24 mouse cellular contexts compared by ENCODE assay signal in the genomic region with DNA sequence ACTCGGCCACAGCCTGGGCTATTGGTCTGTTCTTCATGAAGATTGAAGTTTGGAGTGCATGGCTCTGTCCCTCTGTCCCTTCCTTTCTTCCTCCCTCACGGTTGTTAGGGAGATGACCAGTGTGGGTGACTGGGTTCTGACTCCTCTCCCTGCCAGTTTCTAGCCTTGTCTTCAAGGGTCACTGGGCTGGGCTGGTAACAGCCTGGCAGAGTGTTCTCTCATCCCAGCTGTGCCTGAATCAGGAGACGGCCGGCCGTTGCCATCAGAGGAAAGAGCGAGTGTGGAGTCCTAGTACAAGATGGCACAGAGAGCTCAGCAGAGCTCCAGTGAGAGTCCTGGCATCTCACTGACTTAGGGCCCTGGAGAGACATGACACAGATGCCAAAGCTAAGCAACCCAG. TPM values are rescaled to one million over a fixed set of nuclear protein-coding genes. Genes with fewer than 3 reads are reported as not detected.
A peak's percentile ranks its signal among the peaks of the same experiment; 100 is the strongest.
DNase-seq lines count a peak whose midpoint lies in the region; ATAC-seq and TF ChIP-seq lines count a peak whose summit lies in the region.
"Had no signal": no experiment of that assay in that cellular context is flagged by ENCODE, and none has a peak within 500 bp of the region (broad histone marks: within the 10 kb centered on the region; RNA-seq: fewer than 3 reads in every experiment).

No protein-coding gene starts in this region.

- H3K9me3 ChIP-seq in kidney, embryonic 15.5 days (replicated peaks): no peaks in the 10 kb centered on the region
- no peaks in the 10 kb centered on the region for H3K9me3 ChIP-seq in liver, embryonic 12.5 days (replicated peaks)
- no peaks in the 10 kb centered on the region for H3K9me3 ChIP-seq in liver, postnatal 0 days (ENCODE audit: low read length)
- H3K9me3 ChIP-seq in liver, embryonic 16.5 days (replicated peaks; ENCODE audit: control insufficient read depth, low read length): no peaks in the 10 kb centered on the region
- H3K9me3 ChIP-seq: embryonic facial prominence, embryonic 12.5 days; embryonic facial prominence, embryonic 15.5 days; heart, embryonic 13.5 days had no signal

- H3K9ac ChIP-seq in kidney, embryonic 15.5 days: no peak overlapping the region
- H3K9ac ChIP-seq in liver, embryonic 12.5 days: no peak overlapping the region
- no peak overlapping the region for H3K9ac ChIP-seq in liver, postnatal 0 days (replicated peaks)
- 0 out of 2 replicates have a peak overlapping the region, but pooled peaks have one; percentile 2 for H3K9ac ChIP-seq in liver, embryonic 16.5 days (ENCODE audit: low read depth, low read length)
- H3K9ac ChIP-seq: embryonic facial prominence, embryonic 12.5 days; embryonic facial prominence, embryonic 15.5 days; forebrain, postnatal 0 days; heart, embryonic 13.5 days; hindbrain, embryonic 14.5 days had no signal

- H3K4me2 ChIP-seq in kidney, embryonic 15.5 days: no peak overlapping the region
- no peak overlapping the region for H3K4me2 ChIP-seq in liver, embryonic 12.5 days
- H3K4me2 ChIP-seq in liver, postnatal 0 days (ENCODE audit: low read depth, low read length): no peak overlapping the region
- H3K4me2 ChIP-seq in liver, embryonic 16.5 days (ENCODE audit: low read depth, low read length): no peak overlapping the region
- H3K4me2 ChIP-seq: embryonic facial prominence, embryonic 12.5 days; embryonic facial prominence, embryonic 15.5 days; heart, embryonic 13.5 days; hindbrain, embryonic 14.5 days had no signal

- WGBS in kidney, embryonic 15.5 days: 68% methylated on average over 6 of the region's 6 CpGs
- 85% methylated on average over 6 of the region's 6 CpGs for WGBS in liver, embryonic 12.5 days (ENCODE audit: insufficient replicate concordance)
- 89% methylated on average over 6 of the region's 6 CpGs for WGBS in liver, postnatal 0 days (ENCODE audit: insufficient replicate concordance)
- 78% methylated on average over 6 of the region's 6 CpGs for WGBS in liver, embryonic 16.5 days (ENCODE audit: insufficient replicate concordance)

- DNase-seq in kidney, adult 9 months: peak; percentile 43
- DNase-seq in liver, postnatal 0 days: no peak
- peak; percentile 23 for DNase-seq in brain, adult 2 months (ENCODE audit: low read depth, low spot score)
- DNase-seq: adrenal gland, postnatal 10 days; adrenal gland, postnatal 36 days; cerebellum, adult 11 months; cerebellum, adult 2 months; cerebellum, adult 9-11 months; cerebellum, postnatal 25 days; forebrain, postnatal 0 days; gastrocnemius, adult 2 months; gastrocnemius, postnatal 14 days; heart, adult 11 months; heart, postnatal 14 days; heart, postnatal 4 days had no signal

- no peaks in the 10 kb centered on the region for H3K36me3 ChIP-seq in kidney, embryonic 15.5 days
- no peaks in the 10 kb centered on the region for H3K36me3 ChIP-seq in liver, embryonic 12.5 days
- no peaks in the 10 kb centered on the region for H3K36me3 ChIP-seq in liver, postnatal 0 days (replicated peaks; ENCODE audit: insufficient read depth, low read length)
- no peaks in the 10 kb centered on the region for H3K36me3 ChIP-seq in liver, embryonic 16.5 days (ENCODE audit: control insufficient read depth, insufficient read depth)
- H3K36me3 ChIP-seq: embryonic facial prominence, embryonic 12.5 days; embryonic facial prominence, embryonic 15.5 days; heart, embryonic 13.5 days had no signal

- H3K4me3 ChIP-seq in kidney, embryonic 15.5 days (replicated peaks): no peak overlapping the region
- no peak overlapping the region for H3K4me3 ChIP-seq in liver, embryonic 12.5 days
- H3K4me3 ChIP-seq in liver, postnatal 0 days (ENCODE audit: low read depth, low read length): no peak overlapping the region
- no peak overlapping the region for H3K4me3 ChIP-seq in liver, embryonic 16.5 days (ENCODE audit: low read depth, low read length)
- H3K4me3 ChIP-seq: embryonic facial prominence, embryonic 12.5 days; embryonic facial prominence, embryonic 15.5 days; gastrocnemius, adult 2 months; heart, embryonic 13.5 days had no signal

- ATAC-seq in kidney, embryonic 15.5 days (replicated peaks; ENCODE audit: low FRiP score): no peak; the same call in 1 of the 2 replicates
- no peak for ATAC-seq in liver, embryonic 12.5 days
- no peak for ATAC-seq in liver, postnatal 0 days
- no peak for ATAC-seq in liver, embryonic 16.5 days (ENCODE audit: low read depth)
- ATAC-seq: forebrain, embryonic 14.5 days; forebrain, postnatal 0 days; hindbrain, postnatal 0 days had no signal

- TF ChIP-seq CTCF in liver, postnatal 0 days (IDR thresholded peaks at IDR 0.05; ENCODE audit: low read depth): no peak

- no peak overlapping the region for H3K27ac ChIP-seq in kidney, embryonic 15.5 days
- H3K27ac ChIP-seq in liver, embryonic 12.5 days: peak overlapping the region; percentile 100
- H3K27ac ChIP-seq in liver, postnatal 0 days (ENCODE audit: low read depth): no peak overlapping the region
- H3K27ac ChIP-seq in liver, embryonic 16.5 days (ENCODE audit: low read length): peak overlapping the region; percentile 31; the same call in 1 of the 2 replicates
- H3K27ac ChIP-seq: embryonic facial prominence, embryonic 12.5 days; embryonic facial prominence, embryonic 15.5 days; gastrocnemius, adult 2 months; heart, embryonic 13.5 days; hindbrain, embryonic 14.5 days; hindbrain, postnatal 0 days had no signal

- 0 out of 2 replicates have a peak, but pooled peaks cover 5% of the 10 kb centered on the region for H3K4me1 ChIP-seq in kidney, embryonic 15.5 days
- peaks cover 74% of the 10 kb centered on the region for H3K4me1 ChIP-seq in liver, embryonic 12.5 days
- H3K4me1 ChIP-seq in liver, postnatal 0 days (ENCODE audit: insufficient read depth): peaks cover 34% of the 10 kb centered on the region
- H3K4me1 ChIP-seq in liver, embryonic 16.5 days (ENCODE audit: control insufficient read depth, low read depth, low read length): peaks cover 56% of the 10 kb centered on the region
- H3K4me1 ChIP-seq: embryonic facial prominence, embryonic 12.5 days had no signal

- H3K27me3 ChIP-seq in kidney, embryonic 15.5 days: no peaks in the 10 kb centered on the region
- H3K27me3 ChIP-seq in liver, embryonic 12.5 days (replicated peaks): no peaks in the 10 kb centered on the region
- H3K27me3 ChIP-seq in liver, postnatal 0 days (ENCODE audit: insufficient read depth, low read length): no peaks in the 10 kb centered on the region
- H3K27me3 ChIP-seq in liver, embryonic 16.5 days (ENCODE audit: control insufficient read depth, insufficient read depth, low read depth, low read length): no peaks in the 10 kb centered on the region
- H3K27me3 ChIP-seq: embryonic facial prominence, embryonic 15.5 days; heart, embryonic 13.5 days had no signal

- no peak for TF ChIP-seq EP300 in liver, postnatal 0 days (IDR thresholded peaks at IDR 0.05; ENCODE audit: low read depth)

RNA-seq across cellular contexts. Expression of a gene that starts 32.4 kb away (rescaled TPM):
- polyA plus RNA-seq in kidney, embryonic 15.5 days (2015; fragmentation: Nextera tagmentation; extraction: Ambion mirVana): 28.6 and 30.8 TPM in 2 replicates
- polyA plus RNA-seq in liver, embryonic 12.5 days (2016; fragmentation: Nextera tagmentation; extraction: Ambion mirVana): 26.8 and 28.9 TPM in 2 replicates
- polyA plus RNA-seq in liver, postnatal 0 days (2015; fragmentation: Nextera tagmentation; extraction: Ambion mirVana): 9.6 and 9.7 TPM in 2 replicates
- 17.5 and 19.8 TPM in 2 replicates for polyA plus RNA-seq in liver, embryonic 16.5 days (2015; fragmentation: Nextera tagmentation; extraction: Ambion mirVana)

RNA-seq across cellular contexts. Expression of a gene that starts 33.2 kb away (rescaled TPM):
- 5.3 and 6.4 TPM in 2 replicates for polyA plus RNA-seq in kidney, embryonic 15.5 days (2015; fragmentation: Nextera tagmentation; extraction: Ambion mirVana)
- 11.3 and 12.9 TPM in 2 replicates for polyA plus RNA-seq in liver, embryonic 12.5 days (2016; fragmentation: Nextera tagmentation; extraction: Ambion mirVana)
- 10.3 and 10.6 TPM in 2 replicates for polyA plus RNA-seq in liver, postnatal 0 days (2015; fragmentation: Nextera tagmentation; extraction: Ambion mirVana)
- 10.8 and 12.8 TPM in 2 replicates for polyA plus RNA-seq in liver, embryonic 16.5 days (2015; fragmentation: Nextera tagmentation; extraction: Ambion mirVana)

Comparison
In these comparisons a context has a peak if more than half of its experiments do, and no peak if none do; other contexts are left out.
1. H3K27ac ChIP-seq: peak in liver, embryonic 12.5 days (single experiment) and liver, embryonic 16.5 days (single experiment); none in kidney, embryonic 15.5 days (single experiment) and liver, postnatal 0 days (single experiment).